Mouse (Mus musculus): ENCODE measurements around the gene Prune1. TPM values are rescaled to one million over a fixed set of nuclear protein-coding genes. Genes with fewer than 3 reads are reported as not detected.
A peak's percentile ranks its signal among the peaks of the same experiment; 100 is the strongest.

Prune1 gene
- total RNA-seq, 2 experiments from 2014 or later, result 3.3 to 4.4 TPM

DNA sequence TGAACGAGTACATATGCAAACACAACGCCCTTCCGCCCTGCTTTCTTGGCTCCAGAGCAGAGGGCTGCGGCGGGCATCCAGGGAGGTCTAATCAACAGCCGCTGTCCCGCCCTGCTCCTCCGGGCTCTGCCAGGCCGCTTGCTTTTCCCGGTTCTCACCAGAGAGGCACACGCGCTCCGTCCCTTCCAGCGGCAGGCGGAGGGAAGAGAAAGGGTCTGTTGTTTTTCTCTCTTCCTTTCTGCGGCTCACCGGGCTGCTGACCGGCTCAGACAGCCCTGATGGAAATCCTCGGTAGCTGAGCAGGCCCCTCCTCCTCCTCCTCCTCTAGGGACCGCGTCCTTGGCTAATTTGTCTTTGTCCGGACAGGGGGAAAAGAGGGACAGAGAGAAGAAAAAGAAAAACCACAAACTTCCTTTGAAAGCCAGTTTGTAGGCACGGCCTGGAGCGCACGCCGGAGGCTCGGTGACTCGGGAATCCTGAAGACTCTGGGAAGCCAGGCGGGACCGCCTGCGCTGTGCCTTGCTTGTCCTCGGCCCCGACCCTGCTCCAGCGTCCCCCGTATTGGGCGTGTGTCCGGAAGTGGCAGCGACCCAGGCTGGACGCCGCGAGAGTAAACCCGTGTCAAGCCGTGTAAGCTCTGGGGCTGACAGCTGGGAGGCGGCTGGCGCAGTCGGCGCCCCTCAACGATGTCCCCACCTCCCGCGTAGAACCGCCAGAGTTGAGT is 1.2 kb upstream of the Prune1 start:
- ATAC-seq (replicated peaks; ENCODE audit: low FRiP score, poor library complexity, severe bottlenecking), result peak; percentile 65

DNA sequence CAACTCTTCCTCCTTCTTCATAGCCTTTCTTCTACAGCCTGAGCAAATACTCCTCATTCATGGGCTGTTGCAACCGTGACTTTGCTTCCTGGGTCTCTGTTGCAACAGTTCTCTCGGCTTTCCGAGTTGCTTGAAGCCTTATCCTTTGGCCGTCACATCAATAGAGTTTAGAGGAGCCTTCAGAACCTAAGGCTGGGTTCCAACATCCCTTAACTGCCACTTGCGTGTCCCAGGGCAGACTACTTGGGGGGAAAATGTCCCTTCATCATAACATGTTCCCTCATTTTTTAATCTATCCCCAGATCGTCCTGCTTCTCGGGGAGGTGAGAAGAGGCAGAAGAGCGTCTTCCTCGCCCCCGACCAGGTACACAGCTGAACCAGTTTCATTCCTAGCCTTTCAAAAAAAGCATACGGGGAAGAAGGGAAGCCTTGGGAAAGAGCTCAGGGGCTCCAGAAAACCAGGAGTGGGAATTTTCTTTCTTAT is 547 bp upstream of the Prune1 start:
- ATAC-seq (replicated peaks; ENCODE audit: low FRiP score, poor library complexity, severe bottlenecking), result peak; percentile 47

DNA sequence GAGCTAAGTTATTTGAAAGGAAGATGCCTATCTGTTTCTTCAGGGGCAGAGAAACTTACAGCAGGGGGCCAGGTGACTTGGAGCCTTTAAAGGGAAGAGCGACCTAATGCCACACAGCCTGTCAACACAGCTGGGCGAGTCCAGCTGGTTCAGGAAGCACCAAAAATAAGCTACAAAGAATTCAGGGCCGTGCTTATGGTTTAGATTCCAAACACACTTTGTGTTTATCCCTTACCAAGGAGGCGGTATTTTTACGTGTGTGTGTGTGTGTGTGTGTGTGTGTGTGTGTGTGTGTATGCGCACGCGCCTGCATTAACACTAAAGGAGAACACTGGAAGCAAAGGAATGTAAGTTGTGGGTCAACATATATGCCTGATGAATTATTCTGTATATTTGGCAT is 1.1 kb downstream of the Prune1 start:
- ATAC-seq (replicated peaks; ENCODE audit: low FRiP score, poor library complexity, severe bottlenecking), result no peak

DNA sequence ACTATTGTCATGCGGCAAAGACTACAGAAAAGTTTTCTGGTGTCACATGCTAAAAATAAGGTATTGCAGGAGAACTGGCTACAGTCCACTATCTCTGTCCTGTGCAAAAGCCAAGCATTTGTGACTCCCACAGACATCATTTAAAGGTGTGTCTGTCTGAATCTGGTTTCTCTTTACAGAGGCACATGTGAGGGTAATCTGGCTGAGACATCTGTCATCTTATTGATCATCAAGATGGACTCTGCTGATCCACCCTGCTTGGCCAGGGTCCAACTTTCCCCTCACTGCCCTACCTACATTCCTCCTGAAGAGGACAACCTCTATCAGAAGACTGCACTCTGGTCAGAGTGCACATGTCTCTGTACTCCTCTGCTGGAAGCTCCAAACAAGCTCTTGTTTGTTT is 4.7 kb downstream of the Prune1 start:
- ATAC-seq (replicated peaks; ENCODE audit: low FRiP score, poor library complexity, severe bottlenecking), result no peak

DNA sequence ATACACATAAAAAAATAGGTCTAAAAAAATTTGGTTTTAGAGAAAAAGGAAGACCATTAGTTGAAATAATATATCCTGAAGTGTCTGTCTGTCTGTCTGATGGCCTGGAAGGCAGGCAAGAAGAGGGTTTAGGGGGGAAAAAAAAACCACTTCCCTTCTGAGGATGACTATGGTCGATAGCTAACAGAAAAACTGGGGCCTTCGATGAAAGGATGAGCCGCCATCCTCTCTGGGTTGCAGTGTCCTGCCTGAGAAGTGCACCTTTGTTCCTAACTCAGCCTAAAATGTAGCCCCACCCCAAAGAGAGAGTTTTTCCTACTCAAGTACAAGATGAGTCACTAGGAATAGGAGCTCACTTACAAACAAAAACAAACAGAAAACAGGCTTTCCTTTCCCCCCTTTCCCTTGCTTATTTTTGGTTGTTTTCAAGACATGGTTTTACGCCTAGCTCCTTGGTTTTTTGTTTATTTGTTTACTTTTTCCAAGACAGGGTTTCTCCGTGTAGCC is 5.4 kb downstream of the Prune1 start:
- ATAC-seq (replicated peaks; ENCODE audit: low FRiP score, poor library complexity, severe bottlenecking), result no peak

DNA sequence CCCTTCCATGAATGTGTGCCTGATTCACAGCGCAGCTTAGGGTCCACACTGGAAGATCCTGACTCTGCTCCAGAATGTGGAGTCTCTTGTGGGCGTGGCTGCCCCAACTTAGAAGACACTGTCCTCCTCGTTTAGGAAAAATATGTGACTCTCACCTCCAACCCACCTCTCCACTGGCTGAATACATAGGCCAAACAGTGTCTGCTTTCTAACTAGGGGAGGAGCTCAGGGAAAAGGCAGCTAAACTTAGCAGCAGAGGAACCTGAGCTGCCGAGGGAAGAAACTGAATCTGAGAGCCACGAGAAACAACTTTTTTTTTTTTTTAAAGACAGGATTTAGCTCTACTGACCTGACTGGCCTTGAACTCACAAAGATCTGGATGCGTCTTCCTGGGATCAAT is 6.7 kb downstream of the Prune1 start:
- ATAC-seq (replicated peaks; ENCODE audit: low FRiP score, poor library complexity, severe bottlenecking), result no peak

DNA sequence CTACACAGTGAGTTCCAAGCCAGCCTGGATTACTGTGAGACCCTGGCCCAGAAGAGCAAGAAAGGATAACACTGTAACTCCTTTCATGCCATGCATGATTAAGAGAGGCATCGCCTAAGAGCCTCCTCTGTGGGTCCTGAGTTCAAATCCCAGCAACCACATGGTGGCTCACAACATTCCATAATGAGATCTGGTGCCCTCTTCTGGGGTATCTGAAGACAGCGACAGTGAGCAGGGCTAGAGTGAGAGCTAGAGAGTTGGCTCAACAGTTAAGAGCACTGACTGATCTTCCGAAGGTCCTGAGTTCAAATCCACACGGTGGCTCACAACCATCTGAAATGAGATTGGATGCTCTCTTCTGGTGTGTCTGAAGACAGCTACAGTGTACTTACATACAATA is 7.4 kb downstream of the Prune1 start:
- no peak for ATAC-seq (replicated peaks; ENCODE audit: low FRiP score, poor library complexity, severe bottlenecking)

DNA sequence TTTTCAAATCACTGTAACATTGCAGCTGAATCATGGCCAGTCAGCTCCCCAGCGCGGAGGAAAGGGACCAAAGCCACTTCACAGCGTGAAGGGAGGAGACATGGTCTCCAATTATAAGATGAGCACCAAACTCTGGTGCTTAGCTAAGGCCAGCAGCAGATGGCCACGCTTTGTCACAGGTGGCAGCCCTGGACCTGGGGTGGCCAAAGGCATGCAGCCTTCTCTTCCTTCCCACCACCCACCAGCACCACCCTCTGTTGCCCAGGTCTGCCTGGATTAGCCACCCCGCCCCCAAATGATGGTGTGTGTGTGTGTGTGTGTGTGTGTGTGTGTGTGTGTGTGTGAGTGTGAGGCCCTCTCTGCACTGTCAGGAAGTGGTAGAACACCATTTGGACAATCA is 8.4 kb downstream of the Prune1 start:
- ATAC-seq (replicated peaks; ENCODE audit: low FRiP score, poor library complexity, severe bottlenecking), result no peak

DNA sequence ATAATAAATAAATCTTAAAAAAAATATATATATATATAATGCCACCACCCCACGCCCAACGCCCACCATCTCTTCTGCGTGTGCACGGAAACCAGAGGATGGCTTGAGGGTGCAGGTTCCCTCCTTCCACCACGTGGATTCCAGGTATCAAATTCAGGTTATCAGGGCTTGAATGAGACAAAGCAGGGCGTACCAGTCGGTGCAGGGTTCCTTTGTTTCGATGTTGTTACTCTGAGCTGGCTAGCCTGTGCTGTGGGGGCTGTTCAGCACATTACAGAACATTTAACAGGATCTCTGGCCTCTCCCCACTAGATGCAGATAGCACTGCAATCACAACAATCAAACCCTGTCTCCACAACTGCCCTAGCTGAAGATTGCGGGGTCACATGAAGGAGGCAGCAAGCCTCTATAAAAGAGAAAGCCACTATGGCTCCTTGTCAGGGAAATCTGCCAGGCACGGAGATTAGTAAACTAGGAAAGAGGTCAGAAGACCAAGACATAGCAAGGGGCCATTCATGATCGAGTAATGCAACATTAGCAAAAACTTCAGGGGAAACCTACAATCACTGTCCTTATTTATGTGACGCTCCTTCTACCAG is 11.0 kb downstream of the Prune1 start:
- ATAC-seq (replicated peaks; ENCODE audit: low FRiP score, poor library complexity, severe bottlenecking), result no peak

DNA sequence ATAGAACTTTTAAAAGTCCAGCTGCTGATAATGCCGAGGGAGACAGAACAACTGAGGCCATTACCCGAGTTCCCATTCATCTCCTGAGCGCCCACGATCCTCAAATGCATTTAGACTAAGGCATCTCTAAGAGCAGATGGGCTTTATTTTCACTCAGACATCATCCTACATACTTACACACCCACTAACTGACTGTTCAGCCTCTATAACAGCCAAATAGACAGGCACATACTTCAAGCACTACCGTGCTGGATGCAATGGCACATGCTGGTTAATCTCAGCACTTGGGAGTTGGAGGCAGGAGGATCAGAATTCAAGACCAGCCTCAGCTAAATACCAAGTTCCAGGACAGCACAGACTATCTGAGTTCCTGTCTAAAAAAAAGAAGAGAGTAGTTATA is 12.1 kb downstream of the Prune1 start:
- no peak for ATAC-seq (replicated peaks; ENCODE audit: low FRiP score, poor library complexity, severe bottlenecking)

DNA sequence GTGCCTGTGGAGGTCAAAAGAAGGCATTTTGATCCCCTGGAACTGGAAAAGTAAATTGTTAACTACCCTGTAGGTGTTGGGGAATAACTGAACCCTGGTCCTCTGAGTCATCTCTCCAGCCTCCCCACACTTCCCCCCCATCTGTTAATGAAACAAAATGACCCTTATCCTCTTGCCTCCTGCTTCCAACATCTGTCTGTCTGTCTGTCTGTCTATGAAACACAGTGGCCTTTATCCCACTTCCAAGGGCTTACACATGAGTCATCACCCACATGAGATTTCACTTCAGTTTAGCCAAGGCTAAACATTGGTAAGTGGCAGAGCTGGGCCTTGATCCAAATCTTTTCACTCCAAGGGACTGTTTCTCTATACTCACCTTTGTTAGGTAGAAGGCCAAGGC is 14.0 kb downstream of the Prune1 start:
- ATAC-seq (replicated peaks; ENCODE audit: low FRiP score, poor library complexity, severe bottlenecking), result no peak

DNA sequence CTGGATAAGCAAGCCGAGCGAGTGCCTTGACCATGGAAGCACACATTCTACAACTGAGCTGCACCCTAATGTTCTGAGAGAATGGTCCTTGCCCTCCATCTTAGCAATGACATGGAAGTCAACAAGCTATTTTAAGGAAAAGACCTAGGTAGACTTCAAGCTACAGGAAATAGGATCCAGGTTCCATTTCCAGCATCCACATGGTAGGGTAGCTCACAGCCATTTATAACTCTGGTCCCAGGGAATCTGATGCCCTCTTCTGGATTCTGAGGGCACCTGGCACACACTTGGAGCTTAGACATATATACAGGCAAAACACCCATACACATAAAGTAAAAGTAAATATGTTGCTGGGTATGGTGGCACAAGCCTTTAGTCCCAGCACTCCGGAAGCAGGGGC is 15.8 kb downstream of the Prune1 start:
- no peak for ATAC-seq (replicated peaks; ENCODE audit: low FRiP score, poor library complexity, severe bottlenecking)

DNA sequence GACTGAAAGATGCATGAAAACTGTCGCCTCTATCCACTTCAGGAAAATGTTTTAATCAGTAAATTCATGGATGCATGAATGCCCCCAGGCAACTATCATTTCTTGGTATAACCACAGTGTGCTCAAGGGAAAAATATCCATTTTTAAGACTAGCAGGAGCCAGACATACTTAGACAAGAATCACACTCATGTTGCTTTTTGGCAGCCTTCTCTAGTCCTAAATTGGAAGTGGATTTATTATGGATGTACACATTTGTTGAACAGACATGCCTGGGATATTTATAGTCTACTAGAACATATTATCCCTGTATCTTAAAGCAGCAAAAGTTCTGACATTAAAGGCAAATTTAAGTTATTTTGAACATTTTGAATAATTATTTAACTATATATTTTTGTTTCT is 17.2 kb downstream of the Prune1 start:
- no peak for ATAC-seq (replicated peaks; ENCODE audit: low FRiP score, poor library complexity, severe bottlenecking)

DNA sequence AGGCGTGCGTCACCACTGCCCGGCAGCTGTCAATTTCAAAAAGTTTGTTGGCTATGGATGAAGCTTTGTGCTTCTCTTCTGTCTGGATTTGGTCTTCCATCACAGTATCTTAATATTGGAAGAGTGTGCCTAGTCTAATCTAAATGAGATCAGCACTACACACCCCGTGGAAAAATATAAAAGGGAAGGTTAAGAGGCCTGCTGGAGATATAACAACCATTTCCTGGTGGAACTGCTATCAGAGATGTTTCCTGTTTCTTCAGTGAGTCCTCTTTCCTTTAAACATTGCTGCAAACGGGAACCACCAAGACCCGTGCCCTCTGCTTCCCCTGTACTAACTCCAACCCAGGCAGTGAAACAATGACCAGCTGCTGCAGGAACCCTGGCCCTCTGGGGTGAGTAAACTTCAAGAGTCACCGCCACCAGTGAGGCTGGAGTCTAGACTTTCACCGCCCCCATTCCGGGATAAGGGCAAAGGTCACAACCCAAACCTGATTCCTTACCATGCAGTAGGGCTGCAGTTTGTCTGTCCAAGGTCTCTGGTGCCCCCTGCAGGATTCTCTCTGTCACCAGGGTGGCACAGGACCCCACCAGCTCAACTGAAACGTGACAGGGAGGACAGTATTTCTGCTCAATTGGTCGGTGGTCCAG is 18.7 kb downstream of the Prune1 start:
- ATAC-seq (replicated peaks; ENCODE audit: low FRiP score, poor library complexity, severe bottlenecking), result peak; percentile 84

DNA sequence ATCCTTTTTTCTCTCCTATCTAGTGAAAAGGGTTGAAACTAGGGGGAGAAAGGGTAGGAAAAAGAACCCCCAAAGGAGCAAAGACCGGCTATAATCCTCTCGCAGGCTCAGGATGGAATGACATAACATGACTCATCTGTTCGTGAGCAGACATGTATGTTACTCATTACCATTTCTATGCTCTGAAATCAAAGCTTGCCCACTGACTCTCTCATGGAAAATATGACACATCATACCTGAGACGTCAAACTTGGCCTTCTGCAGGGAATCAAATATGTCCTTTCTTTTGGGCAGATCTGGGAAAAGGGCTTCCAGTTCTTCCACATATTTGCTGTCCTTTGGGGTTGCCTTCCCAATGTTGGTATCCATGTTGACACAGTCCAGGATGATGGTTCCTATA is 19.9 kb downstream of the Prune1 start:
- no peak for ATAC-seq (replicated peaks; ENCODE audit: low FRiP score, poor library complexity, severe bottlenecking)

DNA sequence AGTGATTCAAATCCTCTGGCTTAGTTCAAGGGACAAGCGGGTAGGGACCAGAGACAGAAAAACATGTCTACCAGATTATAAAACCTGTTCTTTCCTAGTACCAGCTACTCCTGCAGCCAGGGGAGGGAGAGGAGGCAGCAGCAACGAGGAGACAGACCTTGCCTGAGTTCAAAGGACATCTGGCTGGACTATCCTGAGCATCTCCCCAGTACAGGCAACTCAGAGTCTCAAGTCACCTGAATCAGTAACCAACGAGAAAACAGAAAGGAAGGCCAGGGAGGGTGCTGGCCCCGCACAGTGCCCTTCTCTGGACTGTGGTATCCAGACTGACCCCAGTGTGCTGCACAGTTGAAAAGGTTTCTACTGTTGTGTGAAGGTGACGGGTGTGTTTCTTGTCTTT is 24.9 kb downstream of the Prune1 start:
- no peak for ATAC-seq (replicated peaks; ENCODE audit: low FRiP score, poor library complexity, severe bottlenecking)

DNA sequence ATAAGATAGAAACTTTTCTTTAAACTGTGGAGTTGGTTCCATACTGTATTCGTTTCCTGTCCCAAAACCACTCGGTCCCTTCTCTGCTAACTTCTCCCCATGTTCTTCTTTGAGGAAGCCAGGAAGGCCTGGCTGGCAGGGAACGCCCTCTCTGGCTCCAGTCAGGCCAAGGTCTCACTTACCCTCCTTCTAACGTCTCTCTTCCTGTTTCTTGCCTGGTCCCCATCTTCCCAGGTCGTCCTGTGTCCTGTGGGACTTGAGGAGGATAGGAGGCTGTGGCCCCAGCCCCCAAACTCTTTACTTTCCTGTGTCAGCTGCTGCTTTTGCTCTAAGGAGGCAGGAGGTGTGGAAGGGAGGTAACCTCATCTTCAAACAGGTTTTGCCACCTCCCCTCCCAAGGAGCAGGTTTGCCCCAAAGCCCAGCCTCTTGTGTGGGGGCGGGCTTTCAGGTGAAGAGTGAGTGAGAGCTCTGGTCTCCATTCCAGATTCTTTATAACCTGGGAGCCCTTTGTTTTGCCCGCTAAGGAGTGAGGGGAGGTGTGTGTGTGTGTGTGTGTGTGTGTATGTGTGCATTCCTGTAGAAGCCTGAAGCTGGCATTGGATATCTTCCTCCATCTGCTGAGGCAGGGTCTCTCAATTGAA is 31.0 kb downstream of the Prune1 start, which contains the start of gene Bnipl:
Gene Bnipl, minus strand, starts transcription at position 411 of the 642 bp plus-strand sequence.
- no peak for ATAC-seq (replicated peaks; ENCODE audit: low FRiP score, poor library complexity, severe bottlenecking)

DNA sequence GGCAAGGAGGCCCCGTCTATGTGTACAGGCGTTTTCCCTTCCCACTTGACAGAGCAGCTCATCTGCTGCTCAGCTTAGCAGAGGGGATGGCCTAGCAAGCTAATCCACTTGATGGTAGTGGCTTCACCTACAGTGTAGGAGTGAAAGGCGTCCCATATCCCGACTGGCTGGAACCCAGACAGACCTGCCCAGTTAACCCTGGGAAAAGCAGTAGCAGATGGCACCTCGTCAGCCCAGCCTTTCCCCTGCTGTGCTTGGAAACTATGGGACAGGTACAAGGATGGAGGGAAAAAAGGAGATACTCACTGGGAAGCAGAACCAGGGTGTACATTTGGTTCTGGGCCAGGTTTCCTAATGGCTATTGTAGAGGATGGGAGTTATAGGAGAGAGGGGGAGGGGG is 31.5 kb downstream of the Prune1 start:
- no peak for ATAC-seq (replicated peaks; ENCODE audit: low FRiP score, poor library complexity, severe bottlenecking)

DNA sequence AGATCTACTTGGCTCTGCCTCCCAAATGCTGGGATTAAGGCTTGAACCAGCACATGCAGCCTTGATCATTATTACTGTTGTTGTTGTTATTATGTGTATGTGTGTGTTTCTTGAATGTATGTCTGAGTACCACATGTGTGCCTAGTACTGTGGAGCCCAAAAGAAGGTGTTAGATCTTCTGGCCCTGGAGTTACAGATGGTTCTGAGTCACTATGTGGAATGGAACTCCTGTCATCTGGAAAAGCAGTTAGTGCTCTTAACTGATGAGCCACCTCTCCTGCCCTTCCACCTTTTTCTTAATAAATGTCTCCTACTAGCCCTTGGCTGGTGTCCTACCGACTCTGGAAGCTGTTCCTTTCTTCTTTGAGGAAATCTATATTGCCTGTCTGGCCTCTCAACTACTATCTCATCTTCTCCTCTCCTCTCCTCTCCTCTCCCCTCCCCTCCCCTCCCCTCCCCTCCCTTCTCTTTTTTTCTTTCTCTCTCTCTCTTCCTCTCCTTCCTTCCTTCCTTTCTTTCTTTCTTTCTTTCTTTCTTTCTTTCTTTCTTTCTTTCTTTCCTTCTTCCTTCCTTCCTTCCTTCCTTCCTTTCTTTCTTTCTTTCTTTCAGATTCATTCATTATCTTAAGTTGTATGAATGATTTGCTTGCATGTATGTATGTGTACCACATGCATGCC is 34.1 kb downstream of the Prune1 start:
- no peak for ATAC-seq (replicated peaks; ENCODE audit: low FRiP score, poor library complexity, severe bottlenecking)

Measured in erythroblast, adult 5-6 weeks (primary cell).